Mouse (Mus musculus) left cerebral cortex, adult 18-20 months (tissue): ENCODE data around the gene Gpr146. TPM values are rescaled to one million over a fixed set of nuclear protein-coding genes. Genes with fewer than 3 reads are reported as not detected.
"Not testable (repeated sequence)": the region's sequence is repeated elsewhere in the genome, so short reads cannot be mapped to it uniquely, and the experiment has no call there.

Source experiments
- DNase-seq, 2 experiments: peaks; one replicate each; pipeline ENCODE4 v3.0.0; 2021 to 2022; ENCODE audit warnings: low spot score in 2 of 2, mixed read lengths in 1 of 2
- long read RNA-seq, 2 experiments: library from polyadenylated mRNA; stranded (forward); transcript quantifications; one replicate each; pipeline ENCODE4 v2.0.0; 2021
- total RNA-seq, 2 experiments: library from RNA; stranded (reverse); gene quantifications; 2 replicates each; pipeline ENCODE4 v1.2.3; 2021

Gene Gpr146
- 10 to 100 TPM; 10.6 to 13.0 TPM for total RNA-seq
- long read RNA-seq, experiment 1, full-length matches to known transcripts: 12 of 29 reads
- long read RNA-seq, experiment 1, partial matches to known transcripts: 17 of 29 reads
- long read RNA-seq, experiment 1, other reads (novel, unspliced or antisense): 0 of 29 reads
- long read RNA-seq, experiment 2, full-length matches to known transcripts: 6 of 15 reads
- long read RNA-seq, experiment 2, partial matches to known transcripts: 9 of 15 reads
- long read RNA-seq, experiment 2, other reads (novel, unspliced or antisense): 0 of 15 reads

GRCm38 (mm10) chr5:139377468-139378270, at the start of gene Gpr146:
Gene Gpr146 (plus strand): TSS chr5:139377697.
- no peak for DNase-seq

GRCm38 (mm10) chr5:139330766-139331165, 46.7 kb upstream of the Gpr146 start:
- DNase-seq: no peak

GRCm38 (mm10) chr5:139331742-139332141, 45.8 kb upstream of the Gpr146 start:
- DNase-seq: peak; percentile 76 to 85

- DNase-seq: no peak
These were observed 44.8 kb upstream of the Gpr146 start for GRCm38 (mm10) chr5:139332590-139333272.

GRCm38 (mm10) chr5:139333301-139334013, 44.0 kb upstream of the Gpr146 start:
- DNase-seq: no peak

- not testable (repeated sequence) for DNase-seq
These were observed 43.1 kb upstream of the Gpr146 start for GRCm38 (mm10) chr5:139334394-139334793.

GRCm38 (mm10) chr5:139335634-139336033, 41.9 kb upstream of the Gpr146 start:
- no peak for DNase-seq

- no peak for DNase-seq
These were observed 39.6 kb upstream of the Gpr146 start for GRCm38 (mm10) chr5:139337826-139338370.

GRCm38 (mm10) chr5:139338403-139338802, 39.1 kb upstream of the Gpr146 start:
- no peak for DNase-seq

- no peak for DNase-seq
These were observed 38.6 kb upstream of the Gpr146 start for GRCm38 (mm10) chr5:139338891-139339290.

- DNase-seq: peak; percentile 67 to 78
These were observed 33.3 kb upstream of the Gpr146 start for GRCm38 (mm10) chr5:139344021-139344686.

GRCm38 (mm10) chr5:139344687-139345363, 32.7 kb upstream of the Gpr146 start:
- DNase-seq: peak; percentile 87 to 91

GRCm38 (mm10) chr5:139345364-139345714, 32.2 kb upstream of the Gpr146 start:
- DNase-seq: no peak

- no peak for DNase-seq
These were observed 30.3 kb upstream of the Gpr146 start for GRCm38 (mm10) chr5:139347225-139347624.

- no peak for DNase-seq
These were observed 27.8 kb upstream of the Gpr146 start for GRCm38 (mm10) chr5:139349713-139350112.

GRCm38 (mm10) chr5:139351134-139351533, 26.4 kb upstream of the Gpr146 start, which contains the start of gene Cox19:
Gene Cox19 (minus strand): TSS chr5:139351418.
- DNase-seq: no peak

- DNase-seq: no peak
These were observed 25.9 kb upstream of the Gpr146 start for GRCm38 (mm10) chr5:139351628-139352027.

- DNase-seq: no peak
These were observed 25.2 kb upstream of the Gpr146 start, which contains the start of gene Cyp2w1 for GRCm38 (mm10) chr5:139352317-139352716. Gene Cyp2w1 (plus strand): TSS chr5:139352617.

- no peak for DNase-seq
These were observed 24.0 kb upstream of the Gpr146 start for GRCm38 (mm10) chr5:139353496-139353895.

- no peak for DNase-seq
These were observed 23.6 kb upstream of the Gpr146 start for GRCm38 (mm10) chr5:139353946-139354345.
